Mouse (Mus musculus) liver, embryonic 13.5 days (tissue): ENCODE results near the gene Syde2. TPM values are rescaled to one million over a fixed set of nuclear protein-coding genes. Genes with fewer than 3 reads are reported as not detected.

Experiments used
- ATAC-seq: fragments of 200-750 bp; cut with Nextera tagmentation; 2 replicates; pipeline ENCODE4 v1.8.0; 2017; ENCODE audit warnings: low read depth, mild to moderate bottlenecking, moderate number of reproducible peaks, moderate library complexity
- DNase-seq: peaks from one replicate; pipeline ENCODE4 v3.0.0; 2022
- H3K27ac ChIP-seq: fragments of 300-500 bp; sonication (generic); 2 replicates; pipeline ENCODE4 v1.5.1; 2015; ENCODE audit warnings: moderate library complexity, mild to moderate bottlenecking, inconsistent platforms
- H3K27me3 ChIP-seq: fragments of 300-500 bp; sonication (generic); 2 replicates; pipeline ENCODE4 v1.6.1; 2015; ENCODE audit warnings: mild to moderate bottlenecking, inconsistent platforms
- H3K36me3 ChIP-seq: fragments of 300-500 bp; sonication (generic); 2 replicates; pipeline ENCODE4 v1.6.1; 2015; ENCODE audit warnings: mild to moderate bottlenecking, inconsistent platforms
- H3K4me1 ChIP-seq: fragments of 300-500 bp; sonication (generic); replicated peaks from 2 replicates; pipeline ENCODE4 v1.6.1; 2015; ENCODE audit warnings: inconsistent platforms
- H3K4me2 ChIP-seq: fragments of 300-500 bp; sonication (generic); 2 replicates; pipeline ENCODE4 v1.6.1; 2015; ENCODE audit warnings: inconsistent platforms, mild to moderate bottlenecking, moderate library complexity
- H3K4me3 ChIP-seq: fragments of 300-500 bp; sonication (generic); replicated peaks from 2 replicates; pipeline ENCODE4 v1.5.1; 2015; ENCODE audit warnings: mild to moderate bottlenecking, inconsistent platforms
- H3K9ac ChIP-seq: fragments of 300-500 bp; sonication (generic); 2 replicates; pipeline ENCODE4 v1.6.1; 2015; ENCODE audit warnings: mild to moderate bottlenecking, inconsistent platforms
- H3K9me3 ChIP-seq: fragments of 300-500 bp; sonication (generic); replicated peaks from 2 replicates; pipeline ENCODE4 v1.6.1; 2016; ENCODE audit warnings: inconsistent platforms
- WGBS: fragments of 180-500 bp; shearing (Covaris S2); methylation state at CpG from one replicate; pipeline ENCODE4 v1.1.7; 2015; ENCODE audit not compliant: insufficient replicate concordance; 5-methylcytosine and 5-hydroxymethylcytosine counted together
- polyA plus RNA-seq: library from polyadenylated mRNA; unstranded; fragments of >200 nt; fragmentation: Nextera tagmentation; extraction: Ambion mirVana; gene quantifications from 2 replicates; pipeline ENCODE4 v1.2.1, GENCODE M21; 2015

Syde2 gene
- polyA plus RNA-seq, 1 experiment from 2014 or later: 0.35 TPM

- DNase-seq: no peak
- Histone ChIP-seq H3K4me2 (no peak overlapping the region), H3K4me1 (no peaks in the 10 kb centered on the region), H3K9me3 (no peaks in the 10 kb centered on the region), H3K36me3 (no peaks in the 10 kb centered on the region), H3K27ac (no peak overlapping the region), H3K27me3 (no peaks in the 10 kb centered on the region), H3K9ac (no peak overlapping the region), H3K4me3 (no peak overlapping the region)
- 70% methylated on average over 15 of the region's 15 CpGs for WGBS
- no peak for ATAC-seq
These were observed 71.8 kb downstream of the Syde2 start for GRCm38 (mm10) chr3:146059356-146059926.

- Histone ChIP-seq H3K4me2 (no peak overlapping the region), H3K4me1 (no peaks in the 10 kb centered on the region), H3K27ac (no peak overlapping the region), H3K36me3 (no peaks in the 10 kb centered on the region), H3K9me3 (no peaks in the 10 kb centered on the region), H3K27me3 (no peaks in the 10 kb centered on the region), H3K9ac (no peak overlapping the region), H3K4me3 (no peak overlapping the region)
- DNase-seq (no peak), ATAC-seq (no peak)
- WGBS: 70% methylated on average over 11 of the region's 11 CpGs
These were observed 75.5 kb downstream of the Syde2 start for GRCm38 (mm10) chr3:146063146-146063545.

DNA sequence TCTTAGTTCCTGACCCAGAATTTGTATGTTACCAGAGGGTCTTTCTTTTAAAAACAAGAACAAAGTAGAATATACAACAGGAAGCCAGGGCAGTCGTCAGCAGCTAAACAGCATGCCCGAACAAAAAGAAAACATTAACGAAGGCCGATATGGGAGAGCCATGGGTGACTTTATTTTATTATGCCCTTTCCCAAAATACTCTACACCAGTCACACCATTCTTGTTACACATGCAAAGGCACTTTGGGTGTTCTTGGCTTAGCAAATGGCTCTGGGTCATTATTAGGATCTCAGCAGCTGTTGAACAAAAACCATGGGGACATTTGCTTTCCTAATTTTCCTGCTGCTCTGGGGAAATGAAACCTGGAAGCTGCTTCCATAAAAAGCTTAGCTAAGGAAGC lies 81.6 kb downstream of the Syde2 start:
- no peak overlapping the region for H3K4me3 ChIP-seq
- ATAC-seq (no peak), DNase-seq (no peak)
- no peak overlapping the region for H3K9ac ChIP-seq
- H3K4me2 ChIP-seq: no peak overlapping the region
- no peaks in the 10 kb centered on the region for H3K27me3 ChIP-seq
- H3K27ac ChIP-seq: no peak overlapping the region
- 66% methylated on average over 4 of the region's 4 CpGs for WGBS
- H3K9me3 ChIP-seq: no peaks in the 10 kb centered on the region
- no peaks in the 10 kb centered on the region for H3K36me3 ChIP-seq
- H3K4me1 ChIP-seq: no peaks in the 10 kb centered on the region

Other genes with a start within 250 kb of the Syde2 start
- 37.6 and 39.3 TPM in 2 replicates for gene Ddah1, start 229.2 kb upstream of the Syde2 start, polyA plus RNA-seq
- 21.4 and 24.8 TPM in 2 replicates for gene Bcl10, start 65.1 kb upstream of the Syde2 start, polyA plus RNA-seq
- gene 2410004B18Rik, start 49.9 kb upstream of the Syde2 start, polyA plus RNA-seq: 20.6 and 25.4 TPM in 2 replicates
- gene Wdr63, start 120.3 kb downstream of the Syde2 start, polyA plus RNA-seq: 0.15 and 0.35 TPM in 2 replicates
- 0.13 and 0.19 TPM in 2 replicates for gene Mcoln3, start 129.6 kb downstream of the Syde2 start, polyA plus RNA-seq
- gene Mcoln2, start 162.0 kb downstream of the Syde2 start, polyA plus RNA-seq: 6.7 and 7.5 TPM in 2 replicates
- 0.06 and 0.09 TPM in 2 replicates for gene Lpar3, start 233.1 kb downstream of the Syde2 start, polyA plus RNA-seq